Mouse (Mus musculus): ENCODE data around the gene E130114P18Rik. TPM values are rescaled to one million over a fixed set of nuclear protein-coding genes. Genes with fewer than 3 reads are reported as not detected.

Gene E130114P18Rik
- polyA plus RNA-seq, 1 experiment from 2014 or later, result 24.4 TPM

DNA sequence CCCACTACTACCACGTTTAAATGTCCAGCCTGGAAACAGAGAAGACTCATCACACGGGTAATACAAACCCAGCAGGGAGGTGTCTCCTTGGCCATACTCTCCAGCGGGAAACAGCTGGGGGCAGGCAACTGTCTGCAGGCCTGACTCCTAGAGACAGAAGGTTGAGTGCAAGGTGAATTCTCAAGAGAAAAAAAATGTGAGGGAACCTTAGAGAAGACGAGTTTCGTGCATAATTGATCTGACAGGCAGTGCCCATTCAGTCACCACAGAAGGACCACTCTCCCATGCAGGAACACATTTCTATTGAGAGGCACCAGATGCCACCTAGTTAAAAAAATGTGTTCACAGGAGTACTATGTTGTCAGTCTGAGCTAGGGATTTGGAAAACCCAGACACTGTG is 105.4 kb downstream of the E130114P18Rik start:
- no peak overlapping the region for H3K4me3 ChIP-seq (replicated peaks)
- H3K9ac ChIP-seq (replicated peaks), result no peak overlapping the region
- H3K27me3 ChIP-seq, result 0 out of 2 replicates have a peak, but pooled peaks cover 6% of the 10 kb centered on the region
- H3K9me3 ChIP-seq, result no peaks in the 10 kb centered on the region
- peaks cover 30% of the 10 kb centered on the region for H3K4me1 ChIP-seq (replicated peaks)
- H3K27ac ChIP-seq, result no peak overlapping the region
- no peaks in the 10 kb centered on the region for H3K36me3 ChIP-seq
- ATAC-seq, result no peak
- WGBS, result 47% methylated on average over 5 of the region's 5 CpGs
- H3K4me2 ChIP-seq (replicated peaks), result no peak overlapping the region

DNA sequence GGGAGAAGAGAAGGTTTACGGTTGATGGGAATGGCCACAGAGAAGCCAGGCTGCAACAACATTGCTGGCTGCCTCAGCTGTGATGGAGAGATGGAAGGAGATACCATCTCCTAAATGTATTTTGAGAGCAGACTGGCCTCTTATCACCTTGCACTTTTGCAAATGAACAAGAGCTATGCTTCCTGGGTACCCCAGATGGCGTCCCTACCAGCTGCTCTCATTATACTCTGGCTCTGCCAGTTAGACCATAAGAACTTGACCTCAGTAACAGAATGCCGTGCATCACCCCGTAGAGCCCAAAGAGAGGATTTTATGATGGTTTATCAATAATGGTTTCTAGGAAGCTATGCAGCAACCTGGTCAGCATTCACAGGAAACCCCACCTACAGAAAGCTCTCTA is 106.0 kb downstream of the E130114P18Rik start:
- H3K4me2 ChIP-seq (replicated peaks), result no peak overlapping the region
- H3K4me3 ChIP-seq (replicated peaks), result no peak overlapping the region
- H3K9me3 ChIP-seq, result no peaks in the 10 kb centered on the region
- no peak overlapping the region for H3K9ac ChIP-seq (replicated peaks)
- no peaks in the 10 kb centered on the region for H3K36me3 ChIP-seq
- ATAC-seq, result no peak
- no peak overlapping the region for H3K27ac ChIP-seq
- 0 out of 2 replicates have a peak, but pooled peaks cover 2% of the 10 kb centered on the region for H3K27me3 ChIP-seq
- peaks cover 29% of the 10 kb centered on the region for H3K4me1 ChIP-seq (replicated peaks)
- 92% methylated on average over 4 of the region's 4 CpGs for WGBS

DNA sequence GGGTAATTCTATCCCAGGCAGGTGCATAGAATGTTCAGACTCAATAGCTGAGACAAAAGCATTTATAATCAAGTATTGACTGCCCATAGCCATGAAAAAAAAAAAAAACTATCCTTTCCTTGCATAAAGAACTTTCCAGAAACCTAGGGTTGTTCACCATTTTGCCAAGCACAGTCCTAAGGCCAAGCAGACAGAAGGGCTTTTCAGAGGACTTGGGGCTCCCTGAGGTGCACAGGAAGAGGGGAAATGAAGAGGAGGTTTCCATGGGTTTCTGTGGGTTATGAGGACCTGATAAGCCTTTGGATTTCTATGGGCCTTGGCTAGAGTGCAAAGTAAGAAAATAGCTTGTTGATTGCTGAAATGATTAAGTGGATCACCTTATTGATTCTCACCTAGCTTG is 107.5 kb downstream of the E130114P18Rik start:
- Histone ChIP-seq H3K9ac (replicated peaks) (no peak overlapping the region), H3K36me3 (no peaks in the 10 kb centered on the region), H3K4me3 (replicated peaks) (no peak overlapping the region), H3K4me1 (replicated peaks) (peaks cover 14% of the 10 kb centered on the region; the same call in 1 of the 2 replicates), H3K27me3 (no peaks in the 10 kb centered on the region), H3K27ac (no peak overlapping the region), H3K9me3 (no peaks in the 10 kb centered on the region), H3K4me2 (replicated peaks) (no peak overlapping the region)
- no peak for ATAC-seq

DNA sequence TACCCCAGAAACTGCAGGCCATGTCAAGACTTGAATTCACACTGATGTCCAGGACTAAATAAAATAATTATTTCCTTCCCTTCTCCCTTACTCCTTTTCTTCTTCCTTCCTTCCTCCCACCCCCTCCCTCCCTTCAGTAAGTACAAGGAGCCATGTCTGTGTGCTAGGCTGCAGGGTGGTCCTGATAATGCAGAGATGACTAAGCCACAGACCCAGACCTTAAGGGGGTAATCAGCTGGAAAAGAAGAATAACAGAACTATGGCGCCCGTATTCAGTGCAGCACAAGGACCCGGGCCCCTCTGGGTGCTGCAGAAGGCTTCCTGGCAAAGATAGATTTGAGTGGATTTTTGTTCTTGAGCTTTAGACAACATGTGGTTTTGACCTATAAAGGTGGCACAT is 108.1 kb downstream of the E130114P18Rik start:
- no peak overlapping the region for H3K27ac ChIP-seq
- no peak overlapping the region for H3K9ac ChIP-seq (replicated peaks)
- H3K4me1 ChIP-seq (replicated peaks), result peaks cover 19% of the 10 kb centered on the region; the same call in 1 of the 2 replicates
- no peaks in the 10 kb centered on the region for H3K9me3 ChIP-seq
- no peak for ATAC-seq
- H3K4me3 ChIP-seq (replicated peaks), result no peak overlapping the region
- H3K27me3 ChIP-seq, result no peaks in the 10 kb centered on the region
- no peaks in the 10 kb centered on the region for H3K36me3 ChIP-seq
- 59% methylated on average over 3 of the region's 3 CpGs for WGBS
- H3K4me2 ChIP-seq (replicated peaks), result no peak overlapping the region

DNA sequence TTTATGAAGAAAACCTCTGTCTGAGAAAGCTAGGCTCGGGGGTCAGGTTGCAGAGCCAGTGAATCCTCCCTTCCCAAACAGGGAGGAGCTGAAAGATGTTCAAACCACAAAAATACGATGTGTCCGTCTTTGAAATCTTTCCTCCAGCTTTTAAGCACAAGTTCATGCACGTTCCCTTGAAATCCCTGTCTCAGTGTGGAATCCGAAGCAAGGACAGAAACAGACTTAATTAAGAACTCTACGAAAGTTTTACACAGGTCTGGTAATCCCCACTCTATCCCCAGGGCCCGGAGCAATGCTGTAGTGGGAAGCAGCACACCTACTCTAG is 112.5 kb downstream of the E130114P18Rik start:
- no peak for ATAC-seq
- Histone ChIP-seq H3K4me1 (replicated peaks) (peaks cover 12% of the 10 kb centered on the region; the same call in 1 of the 2 replicates), H3K4me3 (replicated peaks) (no peak overlapping the region), H3K27ac (no peak overlapping the region), H3K36me3 (no peaks in the 10 kb centered on the region), H3K9ac (replicated peaks) (no peak overlapping the region), H3K4me2 (replicated peaks) (no peak overlapping the region), H3K27me3 (no peaks in the 10 kb centered on the region), H3K9me3 (no peaks in the 10 kb centered on the region)
- 49% methylated on average over 7 of the region's 7 CpGs for WGBS

DNA sequence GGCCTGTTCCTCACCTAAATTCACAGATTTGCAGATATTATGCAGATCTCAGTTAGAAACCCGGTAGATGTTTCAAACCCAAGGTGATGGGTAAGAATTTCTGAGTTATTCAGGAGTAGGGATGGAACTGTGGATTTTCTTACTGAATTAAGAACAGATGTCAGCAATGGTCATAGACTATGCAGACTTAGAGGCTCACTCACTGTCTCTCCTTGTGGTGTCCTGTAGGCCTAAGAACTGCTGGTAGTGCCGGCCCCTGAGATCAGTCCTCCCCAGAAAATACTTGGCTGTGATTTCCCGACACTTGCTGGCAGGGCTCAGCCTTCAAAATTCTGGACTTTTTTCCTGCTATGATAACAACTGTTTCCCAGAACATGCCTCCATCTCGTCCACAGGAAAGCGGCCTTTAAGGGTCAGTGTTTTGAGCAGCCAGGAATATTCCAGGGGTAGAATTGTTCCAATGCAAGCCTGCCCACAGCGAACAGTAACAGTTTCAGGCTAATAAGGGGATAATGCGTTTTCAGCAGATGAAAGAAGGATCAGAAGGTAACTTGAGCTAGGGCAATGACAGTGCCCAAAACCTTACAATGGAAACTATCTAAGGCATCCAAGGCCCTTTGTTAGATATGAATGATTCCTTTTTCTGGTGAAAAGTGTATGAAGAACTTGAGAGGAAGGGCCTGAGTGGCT is 113.0 kb downstream of the E130114P18Rik start:
- no peak for ATAC-seq
- H3K4me2 ChIP-seq (replicated peaks), result no peak overlapping the region
- H3K27ac ChIP-seq, result no peak overlapping the region
- H3K27me3 ChIP-seq, result no peaks in the 10 kb centered on the region
- no peak overlapping the region for H3K4me3 ChIP-seq (replicated peaks)
- WGBS, result 47% methylated on average over 7 of the region's 7 CpGs
- H3K9ac ChIP-seq (replicated peaks), result no peak overlapping the region
- H3K4me1 ChIP-seq (replicated peaks), result peaks cover 12% of the 10 kb centered on the region; the same call in 1 of the 2 replicates
- H3K36me3 ChIP-seq, result no peaks in the 10 kb centered on the region
- H3K9me3 ChIP-seq, result no peaks in the 10 kb centered on the region

DNA sequence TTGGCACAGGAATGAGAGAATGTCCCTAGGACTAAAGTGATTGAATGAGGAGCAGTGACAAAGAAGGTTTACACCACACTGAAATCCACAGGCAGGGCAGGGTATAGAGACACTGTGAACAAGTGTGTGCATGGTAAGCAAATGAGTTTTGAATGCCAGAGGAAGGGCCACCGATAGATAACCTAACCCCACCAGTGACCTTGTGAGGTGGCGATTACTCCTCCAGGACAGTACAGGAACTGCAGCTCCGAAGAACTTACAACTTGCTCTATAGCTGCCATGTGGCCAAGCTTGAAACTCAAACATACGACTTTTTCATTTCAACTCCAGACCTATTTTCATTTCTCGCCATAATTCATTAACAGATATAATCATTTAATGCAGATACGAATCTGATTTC is 114.0 kb downstream of the E130114P18Rik start:
- 90% methylated on average over 6 of the region's 6 CpGs for WGBS
- peaks cover 12% of the 10 kb centered on the region; the same call in 1 of the 2 replicates for H3K4me1 ChIP-seq (replicated peaks)
- ATAC-seq, result no peak

DNA sequence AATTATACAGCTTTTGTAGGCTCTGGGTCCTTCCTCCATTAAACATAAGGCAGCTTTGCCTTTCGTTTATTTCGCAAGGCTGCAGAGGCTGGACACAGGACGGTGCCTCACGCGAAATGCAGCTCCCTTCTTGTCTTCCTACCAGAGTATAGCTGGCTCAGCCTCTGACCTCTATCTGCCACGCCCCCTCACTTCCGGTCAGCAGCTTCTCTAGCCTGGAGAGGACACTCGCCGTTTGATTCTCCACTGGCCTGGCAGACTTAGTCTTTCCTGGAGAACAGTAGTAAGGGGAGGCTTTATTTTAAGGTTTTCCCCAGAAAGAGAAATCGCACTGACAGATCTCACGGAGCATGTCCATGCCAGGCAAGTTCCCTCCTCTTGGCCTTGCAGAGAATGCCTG is 115.0 kb downstream of the E130114P18Rik start:
- peaks cover 12% of the 10 kb centered on the region; the same call in 1 of the 2 replicates for H3K4me1 ChIP-seq (replicated peaks)
- H3K4me2 ChIP-seq (replicated peaks), result no peak overlapping the region
- H3K4me3 ChIP-seq (replicated peaks), result no peak overlapping the region
- no peaks in the 10 kb centered on the region for H3K9me3 ChIP-seq
- no peak overlapping the region for H3K27ac ChIP-seq
- no peak for ATAC-seq
- no peak overlapping the region for H3K9ac ChIP-seq (replicated peaks)
- H3K36me3 ChIP-seq, result no peaks in the 10 kb centered on the region
- H3K27me3 ChIP-seq, result no peaks in the 10 kb centered on the region
- WGBS, result 75% methylated on average over 11 of the region's 11 CpGs

More for the DNA sequence above, 114.0 kb downstream of the E130114P18Rik start:
- H3K36me3 ChIP-seq, result no peaks in the 10 kb centered on the region
- no peak overlapping the region for H3K4me2 ChIP-seq (replicated peaks)
- H3K27ac ChIP-seq, result no peak overlapping the region
- no peaks in the 10 kb centered on the region for H3K9me3 ChIP-seq
- no peak overlapping the region for H3K9ac ChIP-seq (replicated peaks)
- no peak overlapping the region for H3K4me3 ChIP-seq (replicated peaks)
- H3K27me3 ChIP-seq, result no peaks in the 10 kb centered on the region

DNA sequence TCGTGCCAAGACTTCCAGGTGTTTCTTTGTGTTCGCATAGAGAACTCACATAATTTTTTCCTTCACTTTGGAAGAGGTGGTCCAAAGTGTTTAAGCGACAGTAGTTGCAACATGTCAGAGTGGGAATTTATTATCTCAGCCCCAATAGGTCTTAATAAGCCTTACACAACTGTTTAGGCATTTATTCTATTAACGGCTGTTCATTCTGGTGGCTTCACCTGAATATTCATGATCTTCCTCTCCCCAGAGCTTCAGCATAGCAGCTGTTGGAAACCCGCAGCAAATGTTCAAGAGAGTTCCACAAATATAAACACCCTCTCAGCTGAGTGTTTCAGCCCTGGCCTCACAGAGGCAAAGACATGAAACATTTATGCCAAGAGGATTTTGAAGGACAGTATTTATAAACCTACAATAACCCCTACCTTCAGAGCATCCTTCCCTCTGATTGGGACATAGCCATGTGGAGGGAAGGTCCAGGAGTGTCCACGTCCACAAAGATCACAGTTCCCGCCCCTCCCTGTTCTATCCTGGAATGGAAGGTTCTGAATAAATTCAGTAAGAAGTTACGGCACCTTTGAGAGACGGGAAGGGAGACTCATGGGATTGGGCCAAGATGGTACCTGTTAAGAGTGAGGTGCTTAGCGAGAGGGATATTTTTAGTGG is 116.1 kb downstream of the E130114P18Rik start:
- Histone ChIP-seq H3K4me2 (replicated peaks) (no peak overlapping the region), H3K9me3 (no peaks in the 10 kb centered on the region), H3K27me3 (no peaks in the 10 kb centered on the region), H3K9ac (replicated peaks) (no peak overlapping the region), H3K4me3 (replicated peaks) (no peak overlapping the region), H3K4me1 (replicated peaks) (peaks cover 12% of the 10 kb centered on the region; the same call in 1 of the 2 replicates), H3K36me3 (no peaks in the 10 kb centered on the region), H3K27ac (no peak overlapping the region)
- 71% methylated on average over 10 of the region's 10 CpGs for WGBS
- ATAC-seq, result peak; percentile 60

DNA sequence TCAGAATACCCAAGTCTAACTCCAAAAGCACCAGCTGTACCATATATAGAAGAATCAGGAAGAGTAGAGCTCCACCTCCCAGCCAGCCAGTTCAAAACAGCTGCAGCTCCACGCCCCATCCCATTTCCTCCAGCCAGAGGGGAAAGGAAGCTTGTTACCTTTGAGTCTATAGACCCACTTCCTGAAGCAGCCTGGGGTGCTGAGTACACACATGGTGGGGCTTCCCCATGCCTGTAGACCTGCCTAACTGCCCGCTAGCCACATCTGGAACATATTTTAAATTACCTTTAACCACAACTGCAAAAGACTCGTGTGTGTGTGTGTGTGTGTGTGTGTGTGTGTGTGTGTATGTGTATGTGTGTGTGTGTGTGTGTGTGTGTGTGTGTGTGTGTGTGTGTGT is 120.3 kb downstream of the E130114P18Rik start:
- Histone ChIP-seq H3K27me3 (no peaks in the 10 kb centered on the region), H3K9me3 (no peaks in the 10 kb centered on the region), H3K4me3 (replicated peaks) (no peak overlapping the region), H3K27ac (no peak overlapping the region), H3K4me2 (replicated peaks) (no peak overlapping the region), H3K4me1 (replicated peaks) (0 out of 2 replicates have a peak, but pooled peaks cover 5% of the 10 kb centered on the region), H3K9ac (replicated peaks) (no peak overlapping the region), H3K36me3 (no peaks in the 10 kb centered on the region)
- 83% methylated on average over 2 of the region's 3 CpGs for WGBS
- ATAC-seq, result no peak

DNA sequence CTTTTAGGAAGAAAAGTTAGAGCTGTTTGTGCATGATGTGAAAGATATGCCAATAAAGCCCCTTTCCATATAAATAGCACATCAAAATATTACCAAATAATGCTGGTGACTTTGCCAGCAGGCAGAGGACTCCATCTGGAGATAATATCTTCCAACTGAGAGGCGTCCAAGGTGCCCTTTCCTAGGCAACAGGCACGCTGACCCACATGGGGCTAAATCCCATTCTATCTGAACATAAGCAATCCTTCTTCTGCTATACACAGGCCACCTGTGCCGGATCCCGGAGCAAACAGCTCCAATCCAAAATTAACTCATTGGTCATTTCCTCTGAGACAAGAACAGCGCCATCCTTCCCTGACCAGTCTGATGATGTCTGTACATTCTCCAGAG is 128.3 kb downstream of the E130114P18Rik start:
- no peak overlapping the region for H3K4me2 ChIP-seq (replicated peaks)
- H3K4me1 ChIP-seq (replicated peaks), result peaks cover 32% of the 10 kb centered on the region
- H3K9me3 ChIP-seq, result no peaks in the 10 kb centered on the region
- peak; percentile 66 for ATAC-seq
- no peak overlapping the region for H3K9ac ChIP-seq (replicated peaks)
- no peaks in the 10 kb centered on the region for H3K36me3 ChIP-seq
- 48% methylated on average over 5 of the region's 5 CpGs for WGBS
- no peak overlapping the region for H3K4me3 ChIP-seq (replicated peaks)
- H3K27ac ChIP-seq, result peak overlapping the region; percentile 82
- no peaks in the 10 kb centered on the region for H3K27me3 ChIP-seq

DNA sequence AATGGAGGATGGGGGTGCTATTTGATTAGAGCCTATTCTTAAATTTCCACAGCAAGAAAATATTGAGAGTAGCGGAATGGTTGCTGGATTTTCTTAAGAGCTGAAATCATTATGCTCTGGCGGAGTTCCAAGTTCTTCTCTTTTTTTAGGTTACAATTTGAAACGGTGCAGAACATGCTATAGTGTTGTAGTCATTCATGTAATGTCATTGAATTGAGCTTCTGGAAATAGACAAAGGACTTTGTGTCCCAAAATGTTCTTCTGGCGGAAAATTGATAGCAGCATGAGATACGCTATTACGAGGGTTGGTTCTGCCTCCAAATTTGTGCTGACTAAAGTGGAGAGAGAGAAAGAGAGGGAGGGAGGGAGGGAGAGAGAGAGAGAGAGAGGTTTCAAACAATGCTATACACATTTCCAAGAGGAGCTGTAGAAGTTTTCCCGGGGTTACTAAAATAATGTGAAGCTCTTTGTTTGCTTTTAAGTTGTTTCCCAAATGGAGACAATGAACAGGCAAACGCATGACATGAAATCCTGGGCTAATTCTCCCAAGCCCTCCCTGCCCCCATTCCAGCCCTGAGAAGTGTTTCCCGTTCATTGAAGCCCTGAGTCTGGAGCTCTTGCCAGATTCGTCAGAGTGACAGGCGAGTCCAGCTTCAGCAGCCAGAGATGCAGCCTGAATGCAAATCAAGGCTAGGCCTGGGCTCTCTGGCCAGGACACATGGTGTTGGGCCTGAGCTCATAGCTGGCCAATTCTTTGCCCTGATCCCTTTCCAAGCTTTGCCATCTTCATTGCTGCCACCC is 128.9 kb downstream of the E130114P18Rik start:
- Histone ChIP-seq H3K9me3 (no peaks in the 10 kb centered on the region), H3K27ac (peak overlapping the region; percentile 82), H3K4me3 (replicated peaks) (no peak overlapping the region), H3K4me2 (replicated peaks) (peak overlapping the region; percentile 28), H3K4me1 (replicated peaks) (peaks cover 32% of the 10 kb centered on the region), H3K9ac (replicated peaks) (no peak overlapping the region), H3K27me3 (no peaks in the 10 kb centered on the region), H3K36me3 (no peaks in the 10 kb centered on the region)
- peak; percentile 97 for ATAC-seq
- WGBS, result 8% methylated on average over 11 of the region's 11 CpGs

Measured in midbrain, embryonic 13.5 days (tissue).